Mouse (Mus musculus): ENCODE measurements around the gene Slpi. TPM values are rescaled to one million over a fixed set of nuclear protein-coding genes. Genes with fewer than 3 reads are reported as not detected.
"Not testable (repeated sequence)": the region's sequence is repeated elsewhere in the genome, so short reads cannot be mapped to it uniquely, and the experiment has no call there.

Slpi gene
- total RNA-seq, 2 experiments from 2014 or later, result 0.94 TPM; not detected in 1

DNA sequence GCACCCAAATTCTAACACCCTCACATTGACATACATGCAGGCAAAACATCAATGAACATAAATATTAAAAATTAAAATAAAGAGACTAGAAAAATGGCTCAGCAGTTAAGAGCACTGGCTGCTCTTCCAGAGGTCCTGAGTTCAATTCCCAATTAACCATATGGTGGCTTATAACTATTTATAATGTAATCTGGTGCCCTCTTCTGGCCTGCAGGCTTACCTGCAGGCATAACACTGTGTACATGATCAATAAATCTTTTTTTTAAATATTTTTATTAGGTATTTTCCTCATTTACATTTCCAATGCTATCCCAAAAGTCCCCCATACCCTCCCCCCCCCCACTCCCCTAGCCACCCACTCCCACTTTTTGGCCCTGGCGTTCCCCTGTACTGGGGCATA, 45.2 kb downstream of the Slpi start:
- intact Hi-C loops (cut with DNase I), result loop anchor here (10.0 kb wide), 1 partner anchor 169 kb away; the partner anchor contains the start of gene Kcns1
- not testable (repeated sequence) for DNase-seq

DNA sequence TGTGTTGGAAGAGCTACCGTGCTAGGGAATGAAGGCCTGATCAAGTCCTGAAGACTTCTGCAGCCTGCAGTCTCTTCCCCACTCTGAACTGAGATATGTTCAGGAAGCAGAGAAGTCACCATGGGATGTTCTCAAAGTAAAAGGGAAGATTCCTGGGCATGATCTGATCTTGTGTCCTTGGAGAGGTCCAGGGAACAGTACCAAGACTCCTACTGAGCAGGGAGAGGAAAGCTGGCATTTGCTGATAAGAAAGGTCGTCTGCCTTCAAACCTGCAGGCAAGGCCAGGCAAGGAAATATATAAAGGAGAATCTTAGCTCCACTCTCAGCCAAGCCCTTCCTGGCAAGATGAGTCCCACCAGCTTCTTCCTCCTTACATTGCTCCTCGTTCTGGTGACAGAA, 56.5 kb downstream of the Slpi start, which contains the start of gene Svs5:
Gene Svs5 (plus strand): TSS at position 301 of the 400 bp plus-strand sequence.
- intact Hi-C loops (cut with DNase I), result not testable (repeated sequence)

DNA sequence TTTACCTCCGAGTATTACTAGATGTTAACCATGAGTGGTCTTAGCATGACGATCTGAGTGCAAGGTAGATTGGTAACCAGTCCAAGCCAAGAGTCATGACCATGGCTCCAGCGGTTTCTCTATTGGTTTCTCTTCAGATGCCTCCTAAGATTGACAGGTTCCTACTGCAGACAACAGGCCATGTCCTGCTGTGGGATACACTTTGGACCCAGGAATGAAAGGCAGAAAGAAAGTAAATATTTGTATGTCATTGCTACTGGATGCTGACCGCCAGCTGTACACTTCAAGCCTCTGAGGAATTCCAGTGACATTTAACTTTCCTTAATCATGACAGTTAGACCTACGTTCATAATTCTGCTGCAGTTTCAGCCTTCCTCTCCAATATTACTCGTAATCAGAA, 67.9 kb downstream of the Slpi start:
- DNase-seq, result no peak
- intact Hi-C loops (cut with DNase I), result no loop called here

More for the DNA sequence above, 56.5 kb downstream of the Slpi start, which contains the start of gene Svs5:
- not testable (repeated sequence) for DNase-seq

DNA sequence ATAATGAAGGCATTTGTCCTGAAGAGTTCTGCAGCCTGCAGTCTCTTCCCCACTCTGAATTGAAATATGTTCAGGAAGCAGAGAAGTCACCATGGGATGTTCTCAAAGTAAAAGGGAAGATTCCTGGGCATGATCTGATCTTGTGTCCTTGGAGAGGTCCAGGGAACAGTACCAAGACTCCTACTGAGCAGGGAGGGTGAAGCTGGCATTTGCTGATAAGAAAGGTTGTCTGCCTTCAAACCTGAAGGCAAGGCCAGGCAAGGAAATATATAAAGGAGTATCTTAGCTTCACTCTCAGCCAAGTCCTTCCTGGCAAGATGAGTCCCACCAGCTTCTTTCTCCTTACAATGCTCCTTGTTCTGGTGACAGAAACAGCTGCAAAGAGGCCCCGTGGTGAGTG, 72.4 kb downstream of the Slpi start, which contains the start of gene Svs6:
Gene Svs6 (plus strand): TSS at position 301 of the 400 bp plus-strand sequence.
- intact Hi-C loops (cut with DNase I); DNase-seq: not testable (repeated sequence)

DNA sequence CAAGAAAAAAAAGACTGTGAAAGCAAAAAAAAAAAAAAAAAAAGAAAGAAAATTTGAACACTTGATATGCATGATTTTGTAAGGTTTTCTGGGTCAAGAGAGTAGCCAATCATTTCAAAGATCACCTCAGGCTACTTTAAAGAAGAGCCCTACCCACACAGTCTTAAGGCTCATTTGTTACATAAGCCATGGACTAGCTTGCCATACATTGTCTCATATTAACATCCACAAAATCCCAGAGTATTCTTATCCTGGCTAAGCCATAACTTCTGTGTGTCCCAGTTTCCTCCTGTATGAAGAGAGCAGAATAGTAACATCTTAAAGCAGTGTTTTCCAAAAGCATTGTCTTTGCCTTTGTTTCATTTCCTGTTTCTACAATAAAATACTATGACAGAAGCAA, 73.4 kb downstream of the Slpi start:
- intact Hi-C loops (cut with DNase I); DNase-seq: not testable (repeated sequence)

DNA sequence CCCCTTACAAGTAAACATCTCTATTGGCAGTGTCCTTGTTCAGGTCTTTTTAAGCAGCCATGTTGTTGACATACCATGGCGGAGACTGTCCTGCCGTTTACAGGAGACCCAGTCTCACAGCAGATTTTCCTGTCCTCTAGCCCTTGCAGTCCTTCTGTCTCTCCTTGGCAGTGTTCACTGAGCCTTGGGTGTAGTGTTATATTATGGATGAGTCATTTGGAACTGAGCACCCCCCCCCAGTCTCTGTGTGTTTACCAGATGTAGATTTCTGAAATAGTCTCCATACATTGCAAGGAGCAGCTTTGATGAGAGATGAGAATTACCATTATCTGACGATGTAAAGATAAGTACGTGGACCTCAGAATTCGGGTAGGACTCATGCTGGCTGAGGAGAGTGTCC, 76.3 kb downstream of the Slpi start:
- intact Hi-C loops (cut with DNase I), result no loop called here
- no peak for DNase-seq

Small RNAs within 50 kb of the gene (microRNA-seq; reads per million reads assigned to microRNA genes)
- not detected for gene Mir7678

Other genes with a start within 250 kb of the Slpi start
- gene Kcns1, start 218.0 kb downstream of the Slpi start, total RNA-seq (2021), result 1 to 10 TPM; 8.1 to 9.0 TPM
- gene Wfdc5, start 206.4 kb downstream of the Slpi start, total RNA-seq (2021), result not detected
- not detected for gene Wfdc12, start 198.5 kb downstream of the Slpi start, total RNA-seq (2021)
- not detected for gene Wfdc15a, start 189.0 kb downstream of the Slpi start, total RNA-seq (2021)
- gene Wfdc15b, start 167.4 kb downstream of the Slpi start, total RNA-seq (2021), result not detected
- not detected for gene Svs2, start 150.6 kb downstream of the Slpi start, total RNA-seq (2021)
- not detected for gene Svs3b, start 132.5 kb downstream of the Slpi start, total RNA-seq (2021)
- gene Svs4, start 110.6 kb downstream of the Slpi start, total RNA-seq (2021), result not detected
- gene Svs3a, start 99.8 kb downstream of the Slpi start, total RNA-seq (2021), result not detected
- not detected for gene Svs6, start 72.3 kb downstream of the Slpi start, total RNA-seq (2021)
- not detected for gene Svs5, start 56.4 kb downstream of the Slpi start, total RNA-seq (2021)
- gene Rbpjl, start 14.0 kb upstream of the Slpi start, total RNA-seq (2021), result under 1 TPM; 0.24 to 0.40 TPM
- gene Matn4, start 16.1 kb upstream of the Slpi start, total RNA-seq (2021), result 1 to 10 TPM; 9.6 to 9.8 TPM
- gene Sdc4, start 54.8 kb upstream of the Slpi start, total RNA-seq (2021), result 10 to 100 TPM in 1 of 2 experiments, 1 to 10 TPM in 1; 9.6 to 12.6 TPM
- gene Sys1, start 67.9 kb upstream of the Slpi start, total RNA-seq (2021), result 10 to 100 TPM; 42.5 to 45.8 TPM
- gene Gm20458, start 71.9 kb upstream of the Slpi start, total RNA-seq (2021), result 1 to 10 TPM in 1 of 2 experiments, not detected in 1; 2.9 TPM
- gene Trp53tg5, start 84.6 kb upstream of the Slpi start, total RNA-seq (2021), result not detected
- 10 to 100 TPM; 32.6 to 33.5 TPM for gene Dbndd2, start 97.0 kb upstream of the Slpi start, total RNA-seq (2021)
- gene Pigt, start 108.4 kb upstream of the Slpi start, total RNA-seq (2021), result 100 to 1,000 TPM; 109 to 113 TPM
- gene Wfdc2, start 173.3 kb upstream of the Slpi start, total RNA-seq (2021), result 1 to 10 TPM in 1 of 2 experiments, not detected in 1; 2.1 TPM
- not detected for gene Spint3, start 184.4 kb upstream of the Slpi start, total RNA-seq (2021)
- not detected for gene Wfdc6a, start 196.4 kb upstream of the Slpi start, total RNA-seq (2021)
- not detected for gene Eppin, start 204.5 kb upstream of the Slpi start, total RNA-seq (2021)
- gene Wfdc6b, start 224.4 kb upstream of the Slpi start, total RNA-seq (2021), result under 1 TPM in 1 of 2 experiments, not detected in 1; 0.40 TPM
- gene Wfdc8, start 224.5 kb upstream of the Slpi start, total RNA-seq (2021), result not detected
- gene Wfdc16, start 249.7 kb upstream of the Slpi start, total RNA-seq (2021), result not detected